Mouse (Mus musculus) myocyte (in vitro differentiated cells): ENCODE measurements at regions not wholly inside any gene's neighbourhood (a gene's known extent, or its start where the extent isn't known, plus 50 kb on each side); places are given as distances from the start of the nearest gene placed in this dataset.

Experiments used
- H3K27me3 ChIP-seq: one replicate; pipeline ENCODE4 v1.6.1; 2011; ENCODE audit not compliant: control insufficient read depth, insufficient read depth, insufficient read length
- H3K36me3 ChIP-seq: one replicate; pipeline ENCODE4 v1.6.1; 2011; ENCODE audit not compliant: control insufficient read depth, insufficient read depth
- H3K4me2 ChIP-seq: one replicate; pipeline ENCODE4 v1.6.1; 2011; ENCODE audit warnings: low read depth, control low read depth
- H3K4me3 ChIP-seq: one replicate; pipeline ENCODE4 v1.5.1; 2011; ENCODE audit warnings: mild to moderate bottlenecking, control low read depth, moderate library complexity
- H3K79me2 ChIP-seq: one replicate; pipeline ENCODE4 v1.6.1; 2011; ENCODE audit not compliant: control insufficient read depth, insufficient read depth
- H3ac ChIP-seq: one replicate; pipeline ENCODE4 v1.6.1; 2011; ENCODE audit not compliant: control insufficient read depth, insufficient read length
- CEBPB ChIP-seq: IDR thresholded peaks from 2 replicates; pipeline ENCODE4 v1.6.1; 2011; ENCODE audit warnings: mild to moderate bottlenecking, moderate library complexity; ENCODE audit not compliant: poor library complexity, insufficient read depth, severe bottlenecking
- E2F4 ChIP-seq: IDR thresholded peaks from one replicate; pipeline ENCODE4 v1.6.1; 2011; ENCODE audit warnings: mild to moderate bottlenecking, control low read depth, moderate library complexity; ENCODE audit not compliant: insufficient read depth
- MAX ChIP-seq: IDR thresholded peaks from one replicate; pipeline ENCODE4 v1.6.1; 2011; ENCODE audit warnings: low read depth, mild to moderate bottlenecking, control low read depth
- MYOD1 ChIP-seq, 3 experiments: IDR thresholded peaks; one replicate each; pipeline ENCODE4 v1.6.1; 2011; ENCODE audit warnings: control low read depth in 2 of 3, low read depth in 2 of 3, mild to moderate bottlenecking in 2 of 3, moderate library complexity in 1 of 3; ENCODE audit not compliant: insufficient read length in 2 of 3, control insufficient read depth in 1 of 3
- MYOG ChIP-seq, 3 experiments: IDR thresholded peaks; one replicate each; pipeline ENCODE4 v1.6.1; 2011; ENCODE audit warnings: control low read depth in 2 of 3, low read depth in 2 of 3, mild to moderate bottlenecking in 2 of 3; ENCODE audit not compliant: insufficient read length in 2 of 3, control insufficient read depth in 1 of 3, insufficient read depth in 1 of 3
- POLR2A ChIP-seq: IDR thresholded peaks from one replicate; pipeline ENCODE4 v1.6.1; 2011; ENCODE audit warnings: low read depth, mild to moderate bottlenecking, control low read depth, moderate library complexity; ENCODE audit not compliant: insufficient read length
- POLR2AphosphoS2 ChIP-seq: IDR thresholded peaks from one replicate; pipeline ENCODE4 v1.6.1; 2011; ENCODE audit warnings: low read depth, control low read depth; ENCODE audit not compliant: insufficient read length
- REST ChIP-seq: IDR thresholded peaks from one replicate; pipeline ENCODE4 v1.6.1; 2011; ENCODE audit warnings: mild to moderate bottlenecking, control low read depth, moderate library complexity; ENCODE audit not compliant: insufficient read depth, insufficient read length
- SRF ChIP-seq: IDR thresholded peaks from one replicate; pipeline ENCODE4 v1.6.1; 2011; ENCODE audit warnings: low read depth; ENCODE audit not compliant: control insufficient read depth, insufficient read length
- TCF12 ChIP-seq: IDR thresholded peaks from one replicate; pipeline ENCODE4 v1.6.1; 2011; ENCODE audit warnings: mild to moderate bottlenecking, control low read depth; ENCODE audit not compliant: poor library complexity, insufficient read depth, severe bottlenecking
- TCF3 ChIP-seq: IDR thresholded peaks from one replicate; pipeline ENCODE4 v1.6.1; 2011; ENCODE audit warnings: low read depth, control low read depth; ENCODE audit not compliant: insufficient read length
- USF1 ChIP-seq: IDR thresholded peaks from one replicate; pipeline ENCODE4 v1.6.1; 2011; ENCODE audit warnings: low read depth, mild to moderate bottlenecking, control low read depth, moderate library complexity

DNA sequence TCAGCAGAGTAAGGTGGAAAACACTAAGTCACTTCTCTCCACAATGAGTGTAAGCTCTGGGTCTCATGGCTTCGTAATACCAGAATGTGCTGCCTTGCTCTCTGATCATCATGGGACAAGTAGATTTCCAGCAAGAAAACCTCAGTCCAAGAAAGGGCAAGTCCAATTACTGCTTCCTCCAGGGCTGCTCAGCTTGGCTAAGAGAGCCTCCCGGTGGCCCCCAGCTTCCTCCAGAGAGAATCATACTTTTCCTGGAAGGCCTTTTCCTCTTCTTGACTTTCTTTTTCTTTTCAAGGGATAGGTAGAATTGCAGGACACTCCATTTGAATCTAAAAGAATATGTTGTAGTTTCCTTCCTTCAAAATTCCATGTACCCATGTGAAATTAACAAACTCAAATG, 326.8 kb upstream of the Pbx1 start:
- Histone ChIP-seq H3K4me2 (no peak overlapping the region), H3K27me3 (no peaks in the 10 kb centered on the region), H3ac (no peak overlapping the region), H3K4me3 (no peak overlapping the region), H3K79me2 (no peaks in the 10 kb centered on the region), H3K36me3 (no peaks in the 10 kb centered on the region)
- TF ChIP-seq MYOG (IDR thresholded peaks at IDR 0.05; ENCODE audit: control insufficient read depth in 1 of 3, insufficient read depth in 1 of 3, insufficient read length in 2 of 3, low read depth in 2 of 3) = no peak
- TF ChIP-seq CEBPB = no peak
- no peak for TF ChIP-seq SRF
- TF ChIP-seq REST = no peak
- TF ChIP-seq MYOD1 (IDR thresholded peaks at IDR 0.05; ENCODE audit: control insufficient read depth in 1 of 3, insufficient read length in 2 of 3, low read depth in 2 of 3) = no peak
- TF ChIP-seq MAX = no peak
- no peak for TF ChIP-seq E2F4
- TF ChIP-seq POLR2A = no peak
- TF ChIP-seq TCF3 = no peak
- TF ChIP-seq USF1 = no peak
- TF ChIP-seq TCF12 = no peak
- TF ChIP-seq POLR2AphosphoS2 = no peak

DNA sequence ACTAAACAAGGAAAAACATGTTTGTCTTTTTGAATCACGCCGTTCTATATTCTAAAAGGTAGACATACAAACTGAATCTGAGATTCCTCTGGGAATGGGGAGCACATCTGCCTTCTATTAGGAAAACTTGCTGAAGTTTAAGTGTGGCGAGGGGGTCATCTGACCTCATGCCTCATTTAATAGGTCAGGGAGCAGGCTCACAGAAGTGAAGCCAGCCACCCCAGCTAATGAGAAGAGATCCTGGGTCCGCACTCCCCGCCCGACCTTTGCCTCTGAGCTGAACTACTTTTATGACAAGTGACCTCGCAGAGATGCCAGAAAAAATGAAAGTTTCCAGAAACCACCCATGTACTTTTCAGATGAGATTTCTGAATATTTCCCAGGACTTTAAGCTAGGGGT, 322.1 kb upstream of the Pbx1 start:
- Histone ChIP-seq H3K27me3 (no peaks in the 10 kb centered on the region), H3ac (no peak overlapping the region), H3K79me2 (no peaks in the 10 kb centered on the region), H3K4me3 (no peak overlapping the region), H3K4me2 (no peak overlapping the region), H3K36me3 (no peaks in the 10 kb centered on the region)
- TF ChIP-seq TCF3 (no peak), CEBPB (no peak), USF1 (no peak), POLR2AphosphoS2 (no peak), MYOD1 (IDR thresholded peaks at IDR 0.05; ENCODE audit: control insufficient read depth in 1 of 3, insufficient read length in 2 of 3, low read depth in 2 of 3) (no peak), E2F4 (no peak), MYOG (IDR thresholded peaks at IDR 0.05; ENCODE audit: control insufficient read depth in 1 of 3, insufficient read depth in 1 of 3, insufficient read length in 2 of 3, low read depth in 2 of 3) (no peak), SRF (no peak), MAX (no peak), TCF12 (no peak), POLR2A (no peak), REST (no peak)

DNA sequence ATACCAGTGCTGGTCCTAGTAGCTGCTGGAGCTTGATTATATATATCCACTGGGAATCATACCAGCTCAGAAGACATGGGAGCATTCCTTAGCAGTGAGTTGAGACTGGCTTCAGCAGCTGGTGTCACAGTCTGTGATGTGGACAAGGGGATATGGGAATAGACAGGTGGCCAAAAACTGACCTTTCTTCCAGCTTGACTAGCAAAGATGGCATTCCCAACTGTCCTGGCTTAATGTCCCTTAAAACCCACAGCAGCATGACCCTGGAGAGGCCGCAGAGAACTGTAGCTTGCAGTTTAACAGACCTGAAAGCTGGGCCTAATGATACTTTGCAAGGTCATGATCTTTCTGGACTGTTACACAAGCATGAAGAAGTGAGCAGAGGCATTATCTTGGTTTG, 311.4 kb upstream of the Pbx1 start:
- Histone ChIP-seq H3K36me3 (no peaks in the 10 kb centered on the region), H3ac (no peak overlapping the region), H3K4me3 (no peak overlapping the region), H3K79me2 (no peaks in the 10 kb centered on the region), H3K4me2 (peak overlapping the region; percentile 13), H3K27me3 (no peaks in the 10 kb centered on the region)
- TF ChIP-seq MYOG (IDR thresholded peaks at IDR 0.05; ENCODE audit: control insufficient read depth in 1 of 3, insufficient read depth in 1 of 3, insufficient read length in 2 of 3, low read depth in 2 of 3) = peak in 2 of 3 experiments; percentile 61 to 79
- TF ChIP-seq MYOD1 (IDR thresholded peaks at IDR 0.05; ENCODE audit: control insufficient read depth in 1 of 3, insufficient read length in 2 of 3, low read depth in 2 of 3) = peak; percentile 94 to 95 (median 94)
- no peak for TF ChIP-seq SRF
- TF ChIP-seq REST = no peak
- TF ChIP-seq TCF12 = peak; percentile 75

DNA sequence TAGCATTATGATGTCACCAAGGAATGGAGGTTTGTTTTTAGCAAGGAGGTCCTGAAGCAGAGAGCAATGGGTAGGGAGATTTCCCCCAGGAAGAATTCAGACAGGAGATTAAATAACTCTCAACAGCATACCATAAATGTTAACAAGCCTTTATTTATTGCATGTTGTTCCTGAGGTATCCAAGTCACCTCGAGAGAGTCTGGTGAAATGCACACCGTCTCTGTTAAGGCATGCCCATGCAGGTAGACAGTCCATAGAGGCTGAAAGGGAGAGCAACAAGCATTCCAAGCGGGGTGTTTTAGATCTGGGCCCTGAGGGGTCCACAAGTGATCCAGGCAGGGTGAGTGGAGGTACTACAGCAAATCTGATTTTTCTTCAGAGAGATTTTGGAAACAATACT, 305.9 kb upstream of the Pbx1 start:
- Histone ChIP-seq H3K79me2 (no peaks in the 10 kb centered on the region), H3K36me3 (no peaks in the 10 kb centered on the region), H3K4me3 (no peak overlapping the region), H3K27me3 (no peaks in the 10 kb centered on the region), H3K4me2 (no peak overlapping the region), H3ac (no peak overlapping the region)
- TF ChIP-seq POLR2A (no peak), TCF12 (no peak), MYOD1 (IDR thresholded peaks at IDR 0.05; ENCODE audit: control insufficient read depth in 1 of 3, insufficient read length in 2 of 3, low read depth in 2 of 3) (no peak), POLR2AphosphoS2 (no peak), REST (no peak), CEBPB (no peak), TCF3 (no peak), MYOG (IDR thresholded peaks at IDR 0.05; ENCODE audit: control insufficient read depth in 1 of 3, insufficient read depth in 1 of 3, insufficient read length in 2 of 3, low read depth in 2 of 3) (no peak), SRF (no peak), MAX (no peak), USF1 (no peak), E2F4 (no peak)

DNA sequence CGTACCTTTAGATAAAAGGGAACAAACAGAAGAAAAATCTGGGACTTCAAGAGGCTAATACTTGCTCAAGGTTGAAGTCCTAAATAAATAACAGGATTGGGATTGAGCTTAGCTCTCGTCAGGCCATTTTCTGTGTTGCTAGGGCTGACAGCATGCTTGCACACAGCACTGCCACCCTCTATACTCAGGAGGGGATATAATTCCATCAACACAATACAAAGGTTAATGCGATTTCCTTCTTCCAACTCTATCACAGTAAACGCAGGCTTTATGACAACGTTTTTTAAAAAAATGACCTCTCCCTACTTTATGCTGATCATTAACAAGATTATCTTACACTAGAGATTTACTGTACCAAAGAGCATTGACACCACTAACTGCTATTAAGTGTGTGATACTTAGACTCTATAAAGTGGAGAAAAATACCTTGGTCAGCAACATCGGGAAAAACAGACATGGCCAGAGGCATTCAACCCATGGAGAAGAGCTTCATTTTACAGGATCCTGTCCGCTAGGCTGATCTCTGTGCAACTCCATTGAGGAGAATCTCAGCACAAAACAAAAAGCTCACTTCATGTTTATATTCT, 305.3 kb upstream of the Pbx1 start:
- TF ChIP-seq USF1 = no peak
- Histone ChIP-seq H3K36me3 (no peaks in the 10 kb centered on the region), H3K4me3 (no peak overlapping the region), H3K4me2 (no peak overlapping the region), H3ac (no peak overlapping the region), H3K79me2 (no peaks in the 10 kb centered on the region), H3K27me3 (no peaks in the 10 kb centered on the region)
